Mouse (Mus musculus) layer of hippocampus, postnatal 25 days (tissue): ENCODE data around the gene Glt28d2. TPM values are rescaled to one million over a fixed set of nuclear protein-coding genes. Genes with fewer than 3 reads are reported as not detected.

Experiments used
- DNase-seq, 2 experiments: peaks; one replicate each; pipeline ENCODE4 v3.0.0; 2022; ENCODE audit warnings: mixed read lengths in 2 of 2, low spot score in 1 of 2; ENCODE audit errors: extremely low spot score in 1 of 2
- total RNA-seq, 2 experiments: library from RNA; stranded (reverse); gene quantifications; 2 replicates each; pipeline ENCODE4 v1.2.3; 2021

The Glt28d2 gene
- total RNA-seq, 2 experiments from 2014 or later: 0.20 to 0.40 TPM

DNA sequence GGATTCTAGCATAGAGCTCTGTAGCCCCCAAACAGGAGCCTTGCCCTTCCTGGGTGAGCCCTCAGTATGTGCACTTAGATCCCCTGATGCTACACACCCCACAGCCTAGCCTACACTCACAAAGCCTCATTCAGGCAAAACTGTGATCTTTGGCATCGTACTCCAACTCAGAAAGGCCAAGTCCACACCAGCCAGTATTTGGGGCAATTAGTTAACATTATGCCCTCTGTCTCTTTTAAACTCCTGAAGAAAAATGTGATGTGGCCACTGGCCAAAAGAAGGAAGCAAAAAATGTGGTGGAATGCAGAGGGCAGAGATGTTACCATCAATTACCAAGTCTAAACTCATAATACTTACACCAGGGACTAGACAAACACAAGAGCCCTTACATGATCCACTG, 55.5 kb downstream of the Glt28d2 start:
- DNase-seq: no peak

GRCm38 (mm10) chr3:85829047-85829446, 58.3 kb downstream of the Glt28d2 start:
- no peak for DNase-seq

DNA sequence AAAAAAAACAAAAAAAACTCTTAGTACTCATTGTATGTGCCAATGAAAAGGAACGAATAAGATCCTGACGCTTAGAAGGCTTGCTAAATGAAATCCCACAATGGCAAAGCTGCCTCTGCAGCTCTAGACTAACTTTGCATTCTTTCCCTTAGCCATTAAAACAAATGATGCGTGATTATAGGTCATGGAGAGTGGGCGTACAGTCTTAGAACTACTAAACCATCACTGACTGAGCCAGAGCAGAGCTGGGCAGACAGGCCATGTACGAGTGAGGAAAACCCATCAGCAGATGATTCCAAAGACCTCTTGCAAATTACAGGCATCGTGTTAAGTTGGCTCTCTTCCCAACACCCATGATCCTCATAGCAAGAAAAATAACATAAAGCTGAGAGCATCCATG, 59.5 kb downstream of the Glt28d2 start:
- no peak for DNase-seq

DNA sequence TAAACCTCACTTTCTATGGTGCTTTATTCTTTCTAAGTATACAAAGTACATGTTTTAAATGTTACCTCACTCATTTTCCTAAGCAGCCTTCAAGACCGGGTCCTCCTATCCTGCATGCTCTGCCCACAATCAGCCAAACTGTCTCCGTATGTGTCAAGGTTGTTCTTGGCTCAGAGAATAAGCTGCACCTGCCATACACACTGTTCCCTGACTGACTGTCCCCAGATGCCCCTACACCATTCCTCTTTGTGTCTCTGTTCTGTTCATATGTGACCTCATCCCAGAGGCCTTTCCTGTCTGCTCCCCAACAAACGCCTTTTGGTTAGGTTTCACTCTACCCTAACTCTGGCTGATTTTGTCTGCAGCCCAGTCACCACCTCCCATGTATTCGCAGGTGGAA, 60.0 kb downstream of the Glt28d2 start:
- DNase-seq: no peak

DNA sequence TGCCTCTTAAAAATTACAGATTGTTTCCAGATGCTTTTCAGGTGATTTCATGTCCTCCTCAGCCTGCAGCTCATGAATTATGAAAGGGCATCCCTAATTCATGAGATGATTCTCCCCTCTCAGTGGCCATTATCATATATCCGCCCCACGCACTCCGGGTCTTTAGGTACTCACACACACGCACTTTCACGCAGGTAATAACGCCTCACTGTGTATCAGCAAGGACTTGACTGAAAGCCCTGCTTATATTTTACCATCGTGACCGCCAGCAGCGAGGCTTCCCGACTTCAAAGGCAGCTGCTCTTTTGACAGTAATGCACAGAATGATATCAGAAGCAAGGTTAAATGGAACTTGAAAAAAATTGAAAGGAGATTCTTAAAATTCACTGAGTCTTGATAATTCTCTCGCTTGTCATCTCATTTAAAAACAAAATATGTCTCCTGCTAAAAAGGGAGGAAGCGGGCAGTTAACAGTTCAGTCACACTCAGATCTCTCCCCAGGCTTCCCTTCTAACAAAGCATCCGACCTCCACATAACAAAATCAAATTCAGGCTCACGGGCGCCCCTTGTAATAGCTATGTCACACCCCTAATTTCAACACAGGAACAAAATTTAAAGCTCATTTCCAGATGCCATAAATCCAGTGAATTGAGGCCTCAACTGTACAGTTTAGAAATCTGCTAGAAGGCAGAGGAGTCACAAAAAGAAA, 66.3 kb downstream of the Glt28d2 start:
- DNase-seq: no peak

Other genes with a start within 250 kb of the Glt28d2 start
- 10 to 100 TPM; 10.6 to 10.7 TPM for gene Fam160a1, start 70.2 kb downstream of the Glt28d2 start, total RNA-seq
- 1 to 10 TPM in 1 of 2 experiments, under 1 TPM in 1; 0.92 to 1.4 TPM for gene Gm37240, start within 50 bp of the Glt28d2 start, total RNA-seq
- gene Sh3d19, start 83.6 kb upstream of the Glt28d2 start, total RNA-seq: 10 to 100 TPM; 22.6 to 26.3 TPM
- not detected for gene Prss48, start 115.0 kb upstream of the Glt28d2 start, total RNA-seq